Mouse (Mus musculus) CH12.LX (cell line): Measurements from ENCODE around the gene Mdc1.

Experiments
- CHD1 ChIP-seq: IDR thresholded peaks from 2 replicates; pipeline ENCODE4 v1.6.1; 2012; ENCODE audit warnings: low read depth, low read length, improper control_type of control experiment, inconsistent platforms
- CHD2 ChIP-seq: IDR thresholded peaks from 2 replicates; pipeline ENCODE4 v1.6.1; 2011; ENCODE audit warnings: low read length, improper control_type of control experiment
- CTCF ChIP-seq, 2 experiments: IDR thresholded peaks in 1 of 2; conservative IDR thresholded peaks in 1 of 2; 2 replicates each; pipeline ENCODE4 v1.5.1; 2011 to 2012; ENCODE audit warnings: low read depth in 2 of 2, low read length in 2 of 2, improper control_type of control experiment in 1 of 2, inconsistent platforms in 1 of 2, mild to moderate bottlenecking in 1 of 2, moderate library complexity in 1 of 2
- ETS1 ChIP-seq: conservative IDR thresholded peaks from 2 replicates; pipeline ENCODE4 v1.6.1; 2012; ENCODE audit warnings: low read depth, mild to moderate bottlenecking, inconsistent platforms, low read length, improper control_type of control experiment, moderate library complexity
- MAFK ChIP-seq: IDR thresholded peaks from 2 replicates; pipeline ENCODE4 v1.6.1; 2011; ENCODE audit warnings: low read length, improper control_type of control experiment; ENCODE audit not compliant: insufficient replicate concordance
- SIN3A ChIP-seq: IDR thresholded peaks from 2 replicates; pipeline ENCODE4 v1.6.1; 2012; ENCODE audit warnings: low read length, improper control_type of control experiment, inconsistent platforms
- TBP ChIP-seq: conservative IDR thresholded peaks from 2 replicates; pipeline ENCODE4 v1.6.1; 2011; ENCODE audit warnings: low read depth, low read length, improper control_type of control experiment

DNA sequence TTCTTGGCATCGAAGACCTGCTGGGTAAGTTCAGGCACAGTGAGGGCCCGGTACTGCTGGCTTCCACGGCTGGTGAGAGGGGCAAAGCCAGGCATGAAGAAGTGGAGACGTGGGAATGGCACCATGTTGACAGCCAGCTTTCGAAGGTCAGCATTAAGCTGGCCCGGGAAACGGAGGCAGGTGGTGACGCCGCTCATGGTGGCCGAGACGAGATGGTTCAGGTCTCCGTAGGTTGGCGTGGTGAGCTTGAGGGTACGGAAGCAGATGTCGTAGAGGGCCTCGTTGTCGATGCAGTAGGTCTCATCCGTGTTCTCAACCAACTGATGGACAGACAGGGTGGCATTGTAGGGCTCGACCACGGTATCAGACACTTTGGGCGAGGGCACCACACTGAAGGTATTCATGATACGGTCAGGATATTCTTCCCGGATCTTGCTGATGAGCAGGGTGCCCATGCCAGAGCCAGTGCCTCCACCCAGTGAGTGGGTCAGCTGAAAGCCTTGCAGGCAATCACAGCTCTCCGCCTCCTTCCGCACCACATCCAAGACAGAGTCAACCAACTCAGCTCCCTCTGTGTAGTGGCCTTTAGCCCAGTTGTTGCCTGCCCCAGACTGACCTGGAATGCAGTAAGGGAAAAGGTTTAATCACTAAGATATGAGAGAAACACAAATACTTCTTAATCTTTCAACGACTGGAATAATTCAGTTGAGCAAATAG, 5.7 kb upstream of the Mdc1 start:
- TF ChIP-seq TBP = no peak
- TF ChIP-seq SIN3A = no peak
- no peak for TF ChIP-seq CTCF (conservative IDR thresholded peaks at IDR 0.05 in 1 of 2, IDR thresholded peaks at IDR 0.05 in 1 of 2; ENCODE audit: low read depth in 2 of 2, low read length in 2 of 2)
- TF ChIP-seq CHD1 = no peak
- TF ChIP-seq ETS1 = no peak
- no peak for TF ChIP-seq MAFK
- TF ChIP-seq CHD2 = no peak
